Mouse (Mus musculus) ovary, postnatal 36 days (tissue): ENCODE results near the gene Ltbp2.
A peak's percentile ranks its signal among the peaks of the same experiment; 100 is the strongest.

Experiments used
- DNase-seq: peaks from one replicate; pipeline ENCODE4 v3.0.0; 2022; ENCODE audit warnings: low spot score, mixed read lengths

The Ltbp2 gene

DNA sequence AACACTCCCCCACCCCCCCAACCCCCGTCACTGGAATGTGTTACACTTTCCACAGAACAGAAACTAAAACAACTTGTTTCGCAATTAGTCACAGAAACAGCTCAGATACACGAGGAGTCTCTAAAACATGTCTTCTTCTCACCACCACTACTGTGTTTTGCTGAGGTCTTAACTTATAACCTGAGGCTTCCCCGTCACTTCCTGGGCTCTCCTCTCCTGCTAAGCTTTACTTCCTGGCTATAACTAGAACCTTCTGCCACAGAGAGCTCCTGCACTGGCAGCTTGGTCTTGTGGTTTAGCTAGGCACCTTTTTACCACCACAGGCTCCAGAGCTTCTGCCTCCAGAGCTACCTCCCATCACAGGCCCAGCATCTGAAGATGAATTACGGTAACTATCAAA lies 113.8 kb downstream of the Ltbp2 start:
- DNase-seq = no peak

DNA sequence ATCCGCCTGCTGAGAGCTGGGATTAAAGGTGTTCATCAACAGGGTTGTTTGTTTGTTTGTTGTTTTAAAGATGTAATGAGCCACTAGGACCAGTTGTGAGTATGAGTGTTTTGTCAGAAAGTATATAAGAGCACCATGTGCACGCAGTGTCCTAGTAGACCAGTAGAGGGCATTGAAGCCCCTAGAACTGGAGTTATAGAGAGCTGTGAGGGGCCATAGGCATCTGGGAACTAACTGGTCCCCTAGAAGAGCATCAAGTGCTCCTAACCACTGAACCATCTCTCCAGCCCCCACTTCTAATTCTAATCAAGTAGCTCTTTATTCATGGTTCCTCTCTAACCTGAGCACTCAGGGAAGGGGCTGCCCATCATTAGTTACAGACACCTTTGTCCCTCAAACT lies 117.3 kb downstream of the Ltbp2 start:
- DNase-seq = no peak

DNA sequence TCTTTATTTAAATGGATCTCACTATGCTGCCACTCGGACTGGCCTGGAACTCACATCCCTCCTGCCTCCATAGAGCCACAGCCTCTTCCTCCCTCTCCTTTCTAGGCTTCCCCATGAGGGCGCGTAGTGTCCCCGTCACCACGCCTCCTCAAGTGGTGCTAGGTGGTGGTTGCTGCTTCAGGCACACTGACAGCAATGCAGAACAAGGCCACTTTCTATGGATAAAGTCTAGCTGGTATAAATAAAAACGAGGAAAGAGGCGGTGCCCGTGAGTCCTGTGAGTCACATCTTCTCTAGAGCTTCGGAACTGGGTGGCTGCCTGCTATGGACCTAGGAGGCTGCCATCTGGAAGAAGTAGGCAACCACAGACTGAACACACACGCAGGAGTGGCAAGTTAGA lies 120.3 kb downstream of the Ltbp2 start:
- no peak for DNase-seq

DNA sequence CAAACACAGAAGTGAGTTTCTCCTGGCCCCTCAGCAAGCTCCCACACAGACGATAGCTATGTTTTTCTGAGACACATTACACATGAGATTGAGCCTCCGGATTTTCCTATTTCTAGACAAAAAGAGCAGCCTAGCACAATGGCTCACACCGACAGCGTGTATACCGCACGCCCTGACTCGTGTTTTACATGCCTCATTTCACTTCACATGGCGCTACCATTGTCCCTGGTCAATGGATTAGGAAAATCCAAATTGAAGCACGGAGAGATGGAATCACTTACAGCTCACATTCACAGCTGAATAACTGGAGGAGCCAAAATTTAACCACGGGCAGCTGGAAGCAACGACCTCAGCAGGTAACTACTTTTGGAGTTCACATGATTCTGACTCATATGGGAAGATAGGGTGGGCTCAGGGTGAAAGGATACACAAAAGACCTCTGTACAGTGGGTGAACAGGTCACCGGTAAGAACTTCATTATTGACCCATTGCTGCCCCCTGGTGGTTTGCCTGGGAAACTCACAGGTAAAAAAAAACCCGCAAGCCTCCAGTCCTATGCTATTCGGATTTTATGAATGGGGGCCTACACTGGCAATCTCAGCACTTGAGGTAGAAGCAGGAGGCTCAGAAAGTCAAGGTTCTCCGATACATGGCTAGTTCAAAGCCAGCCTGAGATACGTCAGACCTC lies 121.2 kb downstream of the Ltbp2 start:
- peak; percentile 45 for DNase-seq

DNA sequence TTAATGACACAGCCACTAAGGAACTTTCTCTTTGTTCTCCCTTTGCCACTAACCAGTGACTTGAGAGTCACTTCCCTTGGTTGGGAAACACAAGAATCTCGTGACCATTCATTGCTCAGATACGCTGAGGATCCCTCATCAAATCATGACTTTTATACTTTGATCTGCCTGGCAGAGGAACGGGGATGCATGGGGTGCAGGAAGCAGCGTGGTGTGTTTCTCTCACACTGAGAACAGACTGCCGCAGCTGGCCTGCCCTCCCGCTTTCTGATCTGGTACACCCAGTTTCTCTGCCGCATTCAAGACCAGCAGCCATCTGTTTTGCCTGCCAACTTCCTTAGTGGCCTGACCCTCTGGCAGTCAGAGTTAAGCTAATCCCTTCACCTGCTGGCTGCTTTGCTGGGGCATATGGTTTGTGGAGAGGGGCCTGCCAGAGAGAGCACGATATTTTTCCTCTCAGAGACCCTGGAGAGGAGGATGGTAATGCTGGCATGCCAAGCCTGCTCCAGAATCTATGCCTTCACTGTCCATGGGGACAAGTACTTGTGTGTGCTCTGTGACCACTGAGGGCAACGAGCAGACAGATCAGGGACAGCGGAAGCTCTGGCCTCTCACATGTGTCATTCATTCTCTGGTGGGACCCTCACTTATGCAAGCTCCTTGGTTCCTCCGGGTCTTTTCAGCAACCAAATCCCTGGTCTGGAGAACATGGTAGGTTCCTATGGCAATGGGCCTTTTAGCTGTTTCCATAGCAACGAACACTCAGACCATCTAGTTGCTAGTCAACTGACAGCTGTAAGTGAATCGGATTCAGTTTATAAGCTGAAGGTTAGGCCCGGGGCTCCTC lies 124.0 kb downstream of the Ltbp2 start:
- DNase-seq = no peak

DNA sequence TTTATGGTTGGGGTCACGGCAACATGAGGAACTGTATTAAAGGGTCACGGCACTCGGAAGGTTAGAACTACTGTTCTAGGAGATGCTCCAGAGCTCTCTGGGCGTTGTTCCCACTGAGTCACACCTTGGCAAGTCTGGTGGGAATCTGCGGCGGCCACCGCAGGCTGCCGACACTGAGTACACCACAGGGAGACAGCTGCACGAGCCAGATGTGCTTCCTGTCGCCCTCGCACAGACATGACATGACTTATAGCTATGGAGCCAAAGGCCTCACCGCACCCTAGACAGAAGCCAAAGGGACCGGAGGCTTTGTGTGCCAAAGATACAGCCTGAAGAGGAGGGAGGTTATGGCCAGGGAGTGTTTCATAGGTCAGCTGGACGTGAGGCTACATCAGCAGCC lies 125.7 kb downstream of the Ltbp2 start:
- no peak for DNase-seq

DNA sequence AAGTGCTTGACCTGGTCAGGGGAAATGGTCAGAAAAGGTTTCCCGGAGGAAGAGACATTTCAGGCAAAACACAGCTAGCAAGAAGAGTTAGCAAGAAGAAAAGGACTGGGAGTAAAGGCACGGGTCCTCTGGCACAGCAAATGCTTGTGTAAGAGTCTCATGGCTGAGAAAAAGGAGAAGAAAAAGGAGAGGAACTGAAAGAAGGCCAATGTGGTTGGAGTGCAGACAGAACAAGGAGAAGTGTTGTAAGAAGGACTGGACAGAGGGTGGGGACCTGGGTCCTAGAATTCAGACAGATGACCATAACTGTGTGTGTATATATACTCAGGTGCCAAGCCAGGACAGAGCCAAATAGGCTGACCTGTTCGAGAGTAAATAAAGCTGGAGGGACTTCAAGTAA lies 128.2 kb downstream of the Ltbp2 start:
- DNase-seq = no peak

DNA sequence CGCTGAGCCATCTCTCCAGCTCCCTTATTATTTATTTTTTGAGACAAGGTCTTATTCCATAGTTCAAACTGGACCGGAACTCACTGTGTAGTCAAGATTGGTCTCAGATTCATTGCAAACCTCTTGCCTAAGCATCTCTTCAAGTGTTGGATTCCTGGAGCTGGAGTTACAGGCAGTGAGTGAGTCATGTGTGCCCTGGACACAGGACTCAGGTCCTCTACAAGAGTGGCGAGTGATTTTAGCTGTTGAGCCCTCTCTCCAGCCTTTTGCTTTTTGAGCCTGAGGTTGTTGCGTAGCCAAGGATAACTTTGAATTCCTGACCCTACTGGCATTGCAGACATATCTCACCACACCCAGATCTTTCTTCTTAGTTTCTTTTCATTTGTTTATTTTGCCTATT lies 130.6 kb downstream of the Ltbp2 start:
- DNase-seq = no peak

DNA sequence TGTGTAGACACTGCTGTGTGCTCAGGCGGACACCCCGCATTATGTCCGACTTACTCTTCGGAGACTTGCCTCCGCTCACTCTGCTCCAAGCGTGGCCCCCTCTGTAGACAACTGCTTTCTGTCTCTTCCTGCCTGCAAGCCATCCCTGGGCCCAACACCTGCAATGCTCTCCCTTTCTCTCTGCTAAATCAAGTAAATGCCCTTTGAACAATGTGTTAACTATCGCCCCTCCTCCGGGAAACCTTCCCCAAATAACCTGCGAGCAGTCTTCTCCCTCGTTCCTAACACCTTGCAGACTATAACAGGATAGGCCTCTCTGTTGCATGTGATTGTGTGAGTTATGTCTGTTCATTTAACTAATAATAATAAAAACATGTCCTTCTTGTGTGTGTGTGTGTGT lies 132.8 kb downstream of the Ltbp2 start:
- no peak for DNase-seq

DNA sequence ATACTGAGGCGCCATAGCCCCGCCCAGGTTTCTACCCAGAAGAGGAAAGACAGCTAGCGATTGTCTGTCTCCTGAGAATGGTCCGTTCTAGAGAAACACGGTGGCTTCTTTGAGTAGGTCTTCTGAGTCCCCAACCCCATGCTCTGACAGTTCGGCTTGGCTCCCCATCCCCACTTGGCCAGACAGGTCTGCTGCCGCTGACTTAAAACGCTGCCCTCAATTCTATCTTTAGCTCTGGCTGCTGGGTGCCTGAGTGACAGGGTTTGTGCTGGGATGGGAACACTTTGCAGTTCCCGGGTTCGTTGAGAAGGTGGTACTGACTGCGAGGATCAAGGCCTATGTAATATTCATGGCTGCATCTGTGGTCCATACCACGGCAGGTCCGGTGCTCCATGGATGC lies 143.0 kb downstream of the Ltbp2 start:
- no peak for DNase-seq
